Mouse (Mus musculus): ENCODE measurements around the gene Ifrd1. TPM values are rescaled to one million over a fixed set of nuclear protein-coding genes. Genes with fewer than 3 reads are reported as not detected.
A peak's percentile ranks its signal among the peaks of the same experiment; 100 is the strongest.

Gene Ifrd1
- polyA plus RNA-seq, 1 experiment from 2014 or later = 201 TPM

DNA sequence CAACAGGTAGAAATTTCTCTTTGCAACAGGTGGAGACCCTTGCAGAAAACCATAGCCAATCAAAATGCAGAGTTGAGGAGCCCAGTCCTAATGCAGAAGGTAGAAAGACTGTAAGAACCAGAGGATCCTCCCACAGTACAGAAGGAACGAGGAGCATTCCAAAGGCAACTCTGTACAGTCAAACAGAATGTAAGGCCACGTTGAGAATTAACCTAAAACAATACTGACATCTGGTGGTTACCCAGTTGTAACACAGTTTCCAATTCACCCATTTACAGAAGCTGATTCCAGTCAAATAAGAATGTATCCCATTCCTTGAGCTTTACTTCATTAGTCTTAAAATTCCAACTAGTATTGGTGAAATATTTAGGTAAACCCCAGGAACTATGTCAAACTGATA, 83.7 kb downstream of the Ifrd1 start:
- H3K9me3 ChIP-seq (ENCODE audit: control insufficient read depth, low read length) = no peaks in the 10 kb centered on the region
- ATAC-seq (ENCODE audit: low FRiP score, low TSS enrichment) = peak; percentile 70; the same call in 1 of the 2 replicates
- H3K4me1 ChIP-seq (ENCODE audit: control insufficient read depth, insufficient read depth, low read length) = no peaks in the 10 kb centered on the region
- no peak overlapping the region for H3K4me3 ChIP-seq (replicated peaks; ENCODE audit: low read depth, low read length)
- DNase-seq = peak; percentile 85
- no peak overlapping the region for H3K27ac ChIP-seq (replicated peaks; ENCODE audit: low read depth, low read length)
- WGBS = 7% methylated on average over 2 of the region's 2 CpGs
- no peak overlapping the region for H3K9ac ChIP-seq (replicated peaks; ENCODE audit: low read length)
- H3K36me3 ChIP-seq (ENCODE audit: control insufficient read depth, insufficient read depth, low read length) = no peaks in the 10 kb centered on the region
- H3K27me3 ChIP-seq (ENCODE audit: control insufficient read depth, insufficient read depth, low read length) = no peaks in the 10 kb centered on the region
- H3K4me2 ChIP-seq (ENCODE audit: low read length) = no peak overlapping the region

DNA sequence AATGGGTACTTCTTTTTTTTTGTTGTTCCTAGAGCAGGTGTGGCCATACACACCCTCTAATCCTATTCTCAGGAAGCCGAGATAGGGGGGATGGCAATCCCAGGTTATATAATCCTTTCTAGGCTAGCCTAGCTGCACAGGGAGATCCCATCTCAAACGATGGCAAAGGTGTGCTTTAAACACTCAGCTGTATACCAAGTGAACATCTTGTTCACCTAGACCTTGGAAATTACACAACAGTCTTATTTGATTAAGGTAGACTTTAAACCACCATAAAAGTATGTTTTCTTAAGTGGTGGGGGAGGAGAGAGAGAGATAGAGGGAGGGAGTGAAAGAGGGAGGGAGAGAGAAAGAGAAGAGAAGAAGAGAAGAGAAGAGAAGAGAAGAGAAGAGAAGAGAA, 87.5 kb downstream of the Ifrd1 start:
- Histone ChIP-seq H3K4me3 (replicated peaks; ENCODE audit: low read depth, low read length) (no peak overlapping the region), H3K27ac (replicated peaks; ENCODE audit: low read depth, low read length) (no peak overlapping the region), H3K9ac (replicated peaks; ENCODE audit: low read length) (no peak overlapping the region), H3K4me2 (ENCODE audit: low read length) (no peak overlapping the region), H3K36me3 (ENCODE audit: control insufficient read depth, insufficient read depth, low read length) (no peaks in the 10 kb centered on the region), H3K27me3 (ENCODE audit: control insufficient read depth, insufficient read depth, low read length) (no peaks in the 10 kb centered on the region), H3K4me1 (ENCODE audit: control insufficient read depth, insufficient read depth, low read length) (no peaks in the 10 kb centered on the region), H3K9me3 (ENCODE audit: control insufficient read depth, low read length) (no peaks in the 10 kb centered on the region)
- DNase-seq (no peak), ATAC-seq (ENCODE audit: low FRiP score, low TSS enrichment) (no peak)
- 87% methylated on average over 2 of the region's 2 CpGs for WGBS

DNA sequence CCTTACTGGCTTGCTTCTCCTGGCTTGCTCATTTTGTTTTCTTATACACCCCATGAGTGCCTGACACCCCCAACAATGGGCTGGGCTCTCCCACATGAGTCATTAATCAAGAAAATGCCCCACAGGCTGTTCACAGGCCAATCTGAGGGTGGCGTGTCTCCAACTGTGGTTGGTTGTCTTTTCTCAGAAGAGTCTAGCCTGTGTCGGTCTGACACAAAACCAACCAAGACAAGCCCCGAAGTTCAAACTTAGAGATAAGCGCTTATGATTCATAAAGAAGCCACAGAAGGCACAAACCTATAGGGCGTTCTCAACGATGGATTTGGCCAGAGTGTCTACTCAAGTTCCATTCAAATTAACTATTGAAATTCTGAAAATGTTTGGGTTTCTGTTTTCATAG, 94.1 kb downstream of the Ifrd1 start:
- Histone ChIP-seq H3K4me1 (ENCODE audit: control insufficient read depth, insufficient read depth, low read length) (no peaks in the 10 kb centered on the region), H3K36me3 (ENCODE audit: control insufficient read depth, insufficient read depth, low read length) (no peaks in the 10 kb centered on the region), H3K9ac (replicated peaks; ENCODE audit: low read length) (no peak overlapping the region), H3K4me2 (ENCODE audit: low read length) (no peak overlapping the region), H3K27me3 (ENCODE audit: control insufficient read depth, insufficient read depth, low read length) (no peaks in the 10 kb centered on the region), H3K4me3 (replicated peaks; ENCODE audit: low read depth, low read length) (no peak overlapping the region), H3K9me3 (ENCODE audit: control insufficient read depth, low read length) (no peaks in the 10 kb centered on the region), H3K27ac (replicated peaks; ENCODE audit: low read depth, low read length) (no peak overlapping the region)
- 96% methylated on average over 6 of the region's 6 CpGs for WGBS
- ATAC-seq (ENCODE audit: low FRiP score, low TSS enrichment) (no peak), DNase-seq (no peak)

DNA sequence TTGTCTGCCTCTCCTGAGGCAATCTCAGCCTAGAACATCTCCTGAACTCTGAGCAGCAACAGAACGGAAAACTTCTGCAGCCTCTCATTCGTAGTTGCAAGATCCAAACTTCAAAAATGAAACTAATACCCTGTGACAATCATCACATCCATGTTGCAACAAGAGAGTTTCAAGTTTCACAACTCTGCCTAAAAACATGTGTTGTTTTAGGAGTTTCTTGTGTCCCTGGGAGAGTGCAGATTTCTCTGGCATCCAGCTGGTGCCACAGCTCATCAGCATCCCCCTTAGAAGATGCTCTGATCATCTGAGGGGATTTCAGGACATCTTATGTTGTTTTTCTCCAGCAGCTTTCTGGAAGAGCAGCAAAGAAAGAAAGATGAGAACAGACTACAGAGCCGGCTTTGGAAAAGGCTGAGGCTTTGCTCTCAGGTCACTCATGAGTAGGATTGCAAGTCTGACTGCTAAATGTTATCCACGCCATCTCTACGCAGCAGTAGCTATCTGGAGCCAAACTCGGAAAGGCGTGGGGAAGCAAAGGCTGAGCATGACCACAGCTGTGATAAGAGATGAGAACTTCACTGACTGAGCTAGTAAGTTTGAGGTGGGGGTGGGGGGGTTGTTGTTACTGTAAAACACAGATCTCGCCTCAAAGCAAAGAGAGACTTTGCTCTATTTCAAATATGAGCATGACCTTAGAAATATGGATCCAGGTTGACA, 95.8 kb downstream of the Ifrd1 start:
- Histone ChIP-seq H3K4me3 (replicated peaks; ENCODE audit: low read depth, low read length) (no peak overlapping the region), H3K9ac (replicated peaks; ENCODE audit: low read length) (no peak overlapping the region), H3K27ac (replicated peaks; ENCODE audit: low read depth, low read length) (no peak overlapping the region), H3K27me3 (ENCODE audit: control insufficient read depth, insufficient read depth, low read length) (no peaks in the 10 kb centered on the region), H3K9me3 (ENCODE audit: control insufficient read depth, low read length) (no peaks in the 10 kb centered on the region), H3K4me2 (ENCODE audit: low read length) (no peak overlapping the region), H3K4me1 (ENCODE audit: control insufficient read depth, insufficient read depth, low read length) (no peaks in the 10 kb centered on the region), H3K36me3 (ENCODE audit: control insufficient read depth, insufficient read depth, low read length) (no peaks in the 10 kb centered on the region)
- 87% methylated on average over 8 of the region's 8 CpGs for WGBS
- ATAC-seq (ENCODE audit: low FRiP score, low TSS enrichment) (no peak), DNase-seq (no peak)

MicroRNAs encoded within 50 kb of the gene (microRNA counts, 519-probe panel; counts per million panel counts)
- microRNA mmu-miR-1938 = not detected

Small RNAs within 50 kb of the gene (microRNA-seq; reads per million reads assigned to microRNA genes)
- gene Mir1938 = not detected

Other genes with a start within 250 kb of the Ifrd1 start
- 109 and 139 TPM in 2 replicates for gene Arl4a, start 210.5 kb downstream of the Ifrd1 start, polyA plus RNA-seq (2014; fragmentation: Nextera tagmentation; extraction: Ambion mirVana)
- gene Scin, start 114.3 kb downstream of the Ifrd1 start, polyA plus RNA-seq (2014; fragmentation: Nextera tagmentation; extraction: Ambion mirVana) = 0.11 TPM in 1 of 2 replicates, not detected in the other
- gene Lsmem1, start 49.0 kb downstream of the Ifrd1 start, polyA plus RNA-seq (2014; fragmentation: Nextera tagmentation; extraction: Ambion mirVana) = not detected in 2 replicates
- gene Zfp277, start 197.4 kb upstream of the Ifrd1 start, polyA plus RNA-seq (2014; fragmentation: Nextera tagmentation; extraction: Ambion mirVana) = 31.8 and 32.1 TPM in 2 replicates
- 30.5 and 34.3 TPM in 2 replicates for gene Dock4, start 197.4 kb upstream of the Ifrd1 start, polyA plus RNA-seq (2014; fragmentation: Nextera tagmentation; extraction: Ambion mirVana)

Data from midbrain, embryonic 14.5 days (tissue).